ENCODE assay signal across 11 mouse cellular contexts in the genomic region with DNA sequence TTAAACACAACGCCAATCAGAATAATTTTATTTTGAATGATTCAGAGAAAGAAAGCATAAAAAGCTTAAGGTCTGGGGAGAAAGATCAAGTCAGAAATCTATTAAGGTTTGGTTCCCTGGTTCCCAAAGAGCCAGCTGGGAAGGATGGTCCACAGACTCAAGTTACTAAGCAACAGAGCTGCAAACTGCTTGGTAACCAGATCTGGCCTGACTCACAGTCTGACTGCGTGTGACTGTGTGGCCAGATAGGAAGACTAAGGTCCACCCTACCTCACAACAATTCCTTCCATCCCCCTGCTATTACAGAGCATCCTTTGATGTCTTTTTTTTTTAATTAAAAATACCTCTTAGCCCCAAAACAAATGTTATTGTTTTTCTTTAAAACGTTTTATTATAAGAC.
DNase-seq lines count a peak whose midpoint lies in the region; ATAC-seq and TF ChIP-seq lines count a peak whose summit lies in the region.
"Had no signal": no experiment of that assay in that cellular context is flagged by ENCODE, and none has a peak within 500 bp of the region (broad histone marks: within the 10 kb centered on the region; RNA-seq: fewer than 3 reads in every experiment).

No protein-coding gene starts in this region.

- WGBS in intestine, embryonic 16.5 days: 53% methylated on average over 3 of the region's 3 CpGs
- 53% methylated on average over 3 of the region's 3 CpGs for WGBS in intestine, embryonic 15.5 days
- WGBS in intestine, postnatal 0 days: 59% methylated on average over 3 of the region's 3 CpGs

- no peak overlapping the region for H3K27ac ChIP-seq in intestine, embryonic 16.5 days (ENCODE audit: low read length)
- H3K27ac ChIP-seq in intestine, embryonic 15.5 days: no peak overlapping the region
- no peak overlapping the region; the same call in 1 of the 2 replicates for H3K27ac ChIP-seq in intestine, postnatal 0 days (ENCODE audit: low read depth, low read length)

- peaks cover 8% of the 10 kb centered on the region for H3K79me3 ChIP-seq in C2C12 (ENCODE audit: low read depth)

- peaks cover 29% of the 10 kb centered on the region for H3K79me2 ChIP-seq in C2C12 (ENCODE audit: control insufficient read depth, insufficient read depth)

- H3K27me3 ChIP-seq in intestine, embryonic 16.5 days (replicated peaks; ENCODE audit: control insufficient read depth, insufficient read depth, low read length): no peaks in the 10 kb centered on the region
- no peaks in the 10 kb centered on the region for H3K27me3 ChIP-seq in intestine, embryonic 15.5 days (replicated peaks)
- no peaks in the 10 kb centered on the region for H3K27me3 ChIP-seq in C2C12 (ENCODE audit: control insufficient read depth, insufficient read depth, insufficient read length)
- H3K27me3 ChIP-seq in intestine, postnatal 0 days (replicated peaks; ENCODE audit: control insufficient read depth, insufficient read depth, low read length): no peaks in the 10 kb centered on the region

- TF ChIP-seq CTCF in C2C12 (IDR thresholded peaks at IDR 0.05; ENCODE audit: control insufficient read depth, insufficient read depth, insufficient read length): no peak
- no peak for TF ChIP-seq CTCF in intestine, postnatal 0 days (IDR thresholded peaks at IDR 0.05; ENCODE audit: low read depth)

- no peak overlapping the region for H3K4me2 ChIP-seq in intestine, embryonic 16.5 days (ENCODE audit: low read depth, low read length)
- no peak overlapping the region for H3K4me2 ChIP-seq in intestine, embryonic 15.5 days (replicated peaks)
- H3K4me2 ChIP-seq in intestine, postnatal 0 days (replicated peaks; ENCODE audit: low read depth): no peak overlapping the region; the same call in 1 of the 2 replicates

- DNase-seq in cerebellum, postnatal 10 days: peak; percentile 44 to 52
- no peak for DNase-seq in cerebellum, postnatal 36 days
- no peak for DNase-seq in spleen, adult 12 weeks (ENCODE audit: low spot score)
- no peak for DNase-seq in B cell, adult 2 months
- DNase-seq: liver had no signal

- no peaks in the 10 kb centered on the region for H3K36me3 ChIP-seq in intestine, embryonic 16.5 days (ENCODE audit: control insufficient read depth, insufficient read depth, low read length)
- H3K36me3 ChIP-seq in intestine, embryonic 15.5 days: no peaks in the 10 kb centered on the region
- H3K36me3 ChIP-seq in C2C12 (ENCODE audit: control insufficient read depth, insufficient read depth): no peaks in the 10 kb centered on the region
- no peaks in the 10 kb centered on the region for H3K36me3 ChIP-seq in intestine, postnatal 0 days (ENCODE audit: control insufficient read depth, insufficient read depth)
- H3K36me3 ChIP-seq: G1E had no signal

- H3K9me3 ChIP-seq in intestine, embryonic 16.5 days (ENCODE audit: control insufficient read depth, low read length): no peaks in the 10 kb centered on the region
- no peaks in the 10 kb centered on the region for H3K9me3 ChIP-seq in intestine, embryonic 15.5 days
- H3K9me3 ChIP-seq in intestine, postnatal 0 days (ENCODE audit: control insufficient read depth): no peaks in the 10 kb centered on the region
- H3K9me3 ChIP-seq: G1E had no signal

- no peaks in the 10 kb centered on the region for H3K4me1 ChIP-seq in intestine, embryonic 16.5 days (ENCODE audit: control insufficient read depth, insufficient read depth, low read length)
- H3K4me1 ChIP-seq in intestine, embryonic 15.5 days (replicated peaks): no peaks in the 10 kb centered on the region
- 0 out of 2 replicates have a peak, but pooled peaks cover under 1% of the 10 kb centered on the region for H3K4me1 ChIP-seq in intestine, postnatal 0 days (replicated peaks; ENCODE audit: control insufficient read depth, insufficient read depth, low read length)

- H3ac ChIP-seq in C2C12 (ENCODE audit: control insufficient read depth, insufficient read length, low read depth): no peak overlapping the region

- no peak overlapping the region for H3K4me3 ChIP-seq in intestine, embryonic 16.5 days (ENCODE audit: low read length)
- H3K4me3 ChIP-seq in intestine, embryonic 15.5 days (replicated peaks): no peak overlapping the region
- H3K4me3 ChIP-seq in C2C12 (ENCODE audit: insufficient read depth, poor library complexity, severe bottlenecking): no peak overlapping the region
- H3K4me3 ChIP-seq in intestine, postnatal 0 days (ENCODE audit: low read depth, low read length): no peak overlapping the region

- no peak overlapping the region for H3K9ac ChIP-seq in intestine, embryonic 16.5 days (ENCODE audit: low read depth, low read length)
- no peak overlapping the region for H3K9ac ChIP-seq in intestine, embryonic 15.5 days
- H3K9ac ChIP-seq in intestine, postnatal 0 days (ENCODE audit: low read depth, low read length): no peak overlapping the region

- peak; percentile 66; the same call in 1 of the 2 replicates for ATAC-seq in intestine, embryonic 16.5 days
- no peak for ATAC-seq in intestine, embryonic 15.5 days
- ATAC-seq in intestine, postnatal 0 days: 0 out of 2 replicates have a peak, but pooled peaks have one; percentile 54
- ATAC-seq: lung, postnatal 0 days had no signal

TF ChIP-seq in C2C12, 6 proteins besides CTCF, POLR2A, EP300 and RAD21:
- TF ChIP-seq CEBPB (IDR thresholded peaks at IDR 0.05; ENCODE audit: low read depth) (no peak), MAX (IDR thresholded peaks at IDR 0.05) (no peak), MYOD1 (IDR thresholded peaks at IDR 0.05; ENCODE audit: control insufficient read depth, insufficient read length, low read depth) (peak; percentile 12)

Comparison
In these comparisons a context has a peak if more than half of its experiments do, and no peak if none do; other contexts are left out.
1. DNase-seq: peak in cerebellum, postnatal 10 days (2 of 2); none in cerebellum, postnatal 36 days (0 of 2), spleen, adult 12 weeks (single experiment) and B cell, adult 2 months (0 of 2).